Mouse (Mus musculus) c-Kit-positive CD71-positive TER-119-negative erythroid progenitor cells, embryonic 14.5 days (primary cell): ENCODE data around the gene Agbl4.

Experiments
- DNase-seq: peaks from one replicate; pipeline ENCODE4 v3.0.0-alpha.2; 2013; ENCODE audit warnings: low read depth

Gene Agbl4

GRCm38 (mm10) chr4:111588211-111588610, 1190.8 kb downstream of the Agbl4 start:
- DNase-seq, result no peak

GRCm38 (mm10) chr4:111589467-111590170, 1192.2 kb downstream of the Agbl4 start:
- no peak for DNase-seq

- no peak for DNase-seq
Measured at GRCm38 (mm10) chr4:111594655-111595295, 1197.3 kb downstream of the Agbl4 start.

GRCm38 (mm10) chr4:111597249-111597661, 1199.8 kb downstream of the Agbl4 start:
- DNase-seq, result no peak

- DNase-seq, result no peak
Measured at GRCm38 (mm10) chr4:111597986-111598385, 1200.5 kb downstream of the Agbl4 start.

- no peak for DNase-seq
Measured at GRCm38 (mm10) chr4:111603194-111603593, 1205.7 kb downstream of the Agbl4 start.

- DNase-seq, result no peak
Measured at GRCm38 (mm10) chr4:111607826-111608500, 1210.5 kb downstream of the Agbl4 start.

GRCm38 (mm10) chr4:111621865-111622264, 1224.4 kb downstream of the Agbl4 start:
- DNase-seq, result no peak

GRCm38 (mm10) chr4:111624914-111625313, 1227.5 kb downstream of the Agbl4 start:
- DNase-seq, result no peak

GRCm38 (mm10) chr4:111626118-111626830, 1228.8 kb downstream of the Agbl4 start:
- DNase-seq, result peak; percentile 10

- DNase-seq, result no peak
Measured at GRCm38 (mm10) chr4:111632615-111633014, 1235.2 kb downstream of the Agbl4 start.

GRCm38 (mm10) chr4:111635538-111636124, 1238.2 kb downstream of the Agbl4 start:
- no peak for DNase-seq

GRCm38 (mm10) chr4:111638948-111639708, 1241.7 kb downstream of the Agbl4 start:
- DNase-seq, result no peak

- no peak for DNase-seq
Measured at GRCm38 (mm10) chr4:111645117-111645830, 1247.8 kb downstream of the Agbl4 start.

GRCm38 (mm10) chr4:111645831-111646166, 1248.3 kb downstream of the Agbl4 start:
- no peak for DNase-seq

- no peak for DNase-seq
Measured at GRCm38 (mm10) chr4:111653451-111653850, 1256.0 kb downstream of the Agbl4 start.

GRCm38 (mm10) chr4:111663730-111664129, 1266.3 kb downstream of the Agbl4 start:
- DNase-seq, result no peak

- DNase-seq, result no peak
Measured at GRCm38 (mm10) chr4:111664146-111664545, 1266.7 kb downstream of the Agbl4 start.

- peak; percentile 36 for DNase-seq
Measured at GRCm38 (mm10) chr4:111666713-111667112, 1269.3 kb downstream of the Agbl4 start.

- peak; percentile 16 for DNase-seq
Measured at GRCm38 (mm10) chr4:111669369-111669768, 1271.9 kb downstream of the Agbl4 start.
